Mouse (Mus musculus) frontal cortex, postnatal 14 days (tissue): ENCODE results near the gene Slc44a4.
"Not testable (repeated sequence)": the region's sequence is repeated elsewhere in the genome, so short reads cannot be mapped to it uniquely, and the experiment has no call there.

Source experiments
- DNase-seq, 2 experiments: peaks; one replicate each; pipeline ENCODE4 v3.0.0; 2022; ENCODE audit warnings: low spot score in 2 of 2

Gene Slc44a4

GRCm38 (mm10) chr17:34899053-34899889, 15.0 kb upstream of the Slc44a4 start:
- DNase-seq: peak in 1 of 2 experiments; percentile 31

GRCm38 (mm10) chr17:34899890-34900243, 14.4 kb upstream of the Slc44a4 start:
- no peak for DNase-seq

GRCm38 (mm10) chr17:34900826-34901225, 13.4 kb upstream of the Slc44a4 start:
- not testable (repeated sequence) for DNase-seq

GRCm38 (mm10) chr17:34901948-34902347, 12.3 kb upstream of the Slc44a4 start:
- not testable (repeated sequence) for DNase-seq

GRCm38 (mm10) chr17:34902895-34903294, 11.4 kb upstream of the Slc44a4 start:
- DNase-seq: no peak

GRCm38 (mm10) chr17:34910982-34911381, 3.3 kb upstream of the Slc44a4 start:
- no peak for DNase-seq

GRCm38 (mm10) chr17:34911945-34912351, 2.3 kb upstream of the Slc44a4 start:
- no peak for DNase-seq

GRCm38 (mm10) chr17:34915410-34915831, 1.2 kb downstream of the Slc44a4 start:
- no peak for DNase-seq

- DNase-seq: no peak
These were observed 2.0 kb downstream of the Slc44a4 start for GRCm38 (mm10) chr17:34916316-34916715.

GRCm38 (mm10) chr17:34917188-34917587, 2.9 kb downstream of the Slc44a4 start:
- no peak for DNase-seq

GRCm38 (mm10) chr17:34922939-34923338, 8.7 kb downstream of the Slc44a4 start:
- no peak for DNase-seq

GRCm38 (mm10) chr17:34924258-34924657, 10.0 kb downstream of the Slc44a4 start:
- no peak for DNase-seq

- no peak for DNase-seq
These were observed 13.2 kb downstream of the Slc44a4 start for GRCm38 (mm10) chr17:34927306-34928019.

GRCm38 (mm10) chr17:34928841-34929240, 14.6 kb downstream of the Slc44a4 start:
- DNase-seq: no peak

GRCm38 (mm10) chr17:34931061-34931734, 16.9 kb downstream of the Slc44a4 start, which contains the start of gene Neu1:
TSS of gene Neu1 (plus strand) at chr17:34931253.
- DNase-seq: peak; percentile 97 to 98

GRCm38 (mm10) chr17:34931735-34932098, 17.5 kb downstream of the Slc44a4 start:
- DNase-seq: no peak

GRCm38 (mm10) chr17:34932287-34932686, 18.0 kb downstream of the Slc44a4 start:
- DNase-seq: no peak

- no peak for DNase-seq
These were observed 19.8 kb downstream of the Slc44a4 start for GRCm38 (mm10) chr17:34934031-34934430.

- DNase-seq: no peak
These were observed 20.6 kb downstream of the Slc44a4 start for GRCm38 (mm10) chr17:34934830-34935229.

GRCm38 (mm10) chr17:34937960-34938505, 23.8 kb downstream of the Slc44a4 start:
- DNase-seq: no peak

- DNase-seq: no peak
These were observed 27.2 kb downstream of the Slc44a4 start for GRCm38 (mm10) chr17:34941344-34942041.
